Mouse (Mus musculus) C3H10T1/2 (cell line): Measurements from ENCODE around the gene Vopp1. TPM values are rescaled to one million over a fixed set of nuclear protein-coding genes. Genes with fewer than 3 reads are reported as not detected.

Source experiments
- polyA plus RNA-seq, 2 experiments: library from polyadenylated mRNA; unstranded; fragments of >200 nt; fragmentation: generic; extraction: Trizol; gene quantifications; one replicate each; pipeline ENCODE4 v1.2.1; 2012; ENCODE audit warnings: missing spikeins in 2 of 2

Gene Vopp1
- 10 to 100 TPM in 1 of 2 experiments, 1 to 10 TPM in 1; 1.1 to 15.3 TPM for polyA plus RNA-seq

GRCm38 (mm10) chr6:57824422-57825258 is at the start of gene Vopp1:
Vopp1 (minus strand) TSS chr6:57825159.

GRCm38 (mm10) chr6:57850286-57850685 is 25.3 kb upstream of the Vopp1 start, which contains the start of gene Vmn1r21:
Vmn1r21 (minus strand) TSS chr6:57850343.

GRCm38 (mm10) chr6:57702376-57702742 is 122.6 kb downstream of the Vopp1 start, which contains the start of gene Lancl2:
Lancl2 (plus strand) TSS chr6:57702540.

GRCm38 (mm10) chr6:57691467-57692261 is 133.3 kb downstream of the Vopp1 start, which contains the start of gene Pyurf:
Pyurf (minus strand) TSS chr6:57692078.

Other genes starting within 250 kb of the Vopp1 start
- under 1 TPM; 0.05 to 0.97 TPM for gene Herc6, start 244.2 kb downstream of the Vopp1 start, polyA plus RNA-seq
- 10 to 100 TPM in 1 of 2 experiments, 1 to 10 TPM in 1; 3.5 to 10.5 TPM for gene Pyurf, start 133.1 kb downstream of the Vopp1 start, polyA plus RNA-seq
- gene Lancl2, start 122.6 kb downstream of the Vopp1 start, polyA plus RNA-seq: 1 to 10 TPM; 1.6 to 9.8 TPM
- not detected for gene Vmn1r21, start 25.2 kb upstream of the Vopp1 start, polyA plus RNA-seq
- gene Vmn1r22, start 82.9 kb upstream of the Vopp1 start, polyA plus RNA-seq: not detected
- not detected for gene Vmn1r23, start 101.7 kb upstream of the Vopp1 start, polyA plus RNA-seq
- gene Vmn1r24, start 136.3 kb upstream of the Vopp1 start, polyA plus RNA-seq: not detected
- not detected for gene Vmn1r25, start 155.7 kb upstream of the Vopp1 start, polyA plus RNA-seq
- gene Vmn1r26, start 190.0 kb upstream of the Vopp1 start, polyA plus RNA-seq: not detected